Mouse (Mus musculus) olfactory bulb, adult 2 months (tissue): ENCODE results near the gene 1700025G04Rik. TPM values are rescaled to one million over a fixed set of nuclear protein-coding genes. Genes with fewer than 3 reads are reported as not detected.

Experiments
- H3K27ac ChIP-seq: fragments of 200-500 bp; 2 replicates; pipeline ENCODE4 v1.5.1; 2012; ENCODE audit warnings: low read depth, low read length; ENCODE audit not compliant: insufficient read depth
- H3K4me1 ChIP-seq: fragments of 200-500 bp; 2 replicates; pipeline ENCODE4 v1.6.1; 2012; ENCODE audit warnings: low read length; ENCODE audit not compliant: control insufficient read depth, insufficient read depth
- H3K4me3 ChIP-seq: fragments of 200-500 bp; 2 replicates; pipeline ENCODE4 v1.5.1; 2012; ENCODE audit warnings: mild to moderate bottlenecking, low read depth, low read length, moderate library complexity; ENCODE audit not compliant: insufficient read depth
- CTCF ChIP-seq: fragments of 200-500 bp; IDR thresholded peaks from 2 replicates; pipeline ENCODE4 v1.5.1; 2012; ENCODE audit warnings: low read depth, mild to moderate bottlenecking, low read length, moderate library complexity; ENCODE audit not compliant: insufficient read depth
- POLR2A ChIP-seq: fragments of 200-500 bp; IDR thresholded peaks from 2 replicates; pipeline ENCODE4 v1.6.1; 2012; ENCODE audit warnings: mild to moderate bottlenecking, low read depth, low read length, moderate library complexity; ENCODE audit not compliant: insufficient read depth
- WGBS: fragments of 180-500 bp; shearing (Covaris S2); methylation state at CpG from one replicate; pipeline ENCODE4 v1.1.7; 2018; 5-methylcytosine and 5-hydroxymethylcytosine counted together
- polyA plus RNA-seq: library from polyadenylated mRNA; stranded (reverse); fragments of >200 nt; gene quantifications from 2 replicates; pipeline ENCODE4 v1.2.4, GENCODE M21; 2012; ENCODE audit warnings: low replicate concordance; ENCODE audit not compliant: missing spikeins, insufficient read depth, insufficient read length

1700025G04Rik gene
- polyA plus RNA-seq, 1 experiment = not detected

GRCm38 (mm10) chr1:151886171-151886570 is 203.8 kb downstream of the 1700025G04Rik start:
- TF ChIP-seq POLR2A (no peak), CTCF (no peak)
- Histone ChIP-seq H3K4me3 (no peak overlapping the region), H3K4me1 (peaks cover 19% of the 10 kb centered on the region), H3K27ac (no peak overlapping the region)
- WGBS = 100% methylated on average over 2 of the region's 2 CpGs

GRCm38 (mm10) chr1:151881253-151881652 is 208.7 kb downstream of the 1700025G04Rik start:
- H3K27ac ChIP-seq = no peak overlapping the region
- TF ChIP-seq POLR2A = no peak
- TF ChIP-seq CTCF = no peak
- WGBS = 86% methylated on average over 1 of the region's 1 CpGs
- H3K4me1 ChIP-seq = 0 out of 2 replicates have a peak, but pooled peaks cover 3% of the 10 kb centered on the region
- no peak overlapping the region for H3K4me3 ChIP-seq

GRCm38 (mm10) chr1:151880731-151881130 is 209.2 kb downstream of the 1700025G04Rik start:
- 0 out of 2 replicates have a peak, but pooled peaks cover 3% of the 10 kb centered on the region for H3K4me1 ChIP-seq
- no peak overlapping the region for H3K4me3 ChIP-seq
- WGBS = 86% methylated on average over 5 of the region's 5 CpGs
- H3K27ac ChIP-seq = no peak overlapping the region
- TF ChIP-seq CTCF (no peak), POLR2A (no peak)

- Histone ChIP-seq H3K27ac (no peak overlapping the region), H3K4me3 (no peak overlapping the region), H3K4me1 (0 out of 2 replicates have a peak, but pooled peaks cover 3% of the 10 kb centered on the region)
- WGBS = 80% methylated on average over 13 of the region's 13 CpGs
- TF ChIP-seq POLR2A (no peak), CTCF (no peak)
These were observed 210.0 kb downstream of the 1700025G04Rik start for GRCm38 (mm10) chr1:151879966-151880365.

GRCm38 (mm10) chr1:151879308-151879850 is 210.5 kb downstream of the 1700025G04Rik start:
- WGBS = 92% methylated on average over 11 of the region's 11 CpGs
- Histone ChIP-seq H3K4me1 (0 out of 2 replicates have a peak, but pooled peaks cover 3% of the 10 kb centered on the region), H3K4me3 (no peak overlapping the region), H3K27ac (no peak overlapping the region)
- no peak for TF ChIP-seq CTCF
- no peak for TF ChIP-seq POLR2A

GRCm38 (mm10) chr1:151878411-151878810 is 211.5 kb downstream of the 1700025G04Rik start:
- no peak for TF ChIP-seq POLR2A
- TF ChIP-seq CTCF = no peak
- no peak overlapping the region for H3K27ac ChIP-seq

GRCm38 (mm10) chr1:151872971-151873370 is 217.0 kb downstream of the 1700025G04Rik start:
- no peak overlapping the region for H3K4me3 ChIP-seq
- no peak for TF ChIP-seq CTCF
- TF ChIP-seq POLR2A = no peak
- H3K4me1 ChIP-seq = no peaks in the 10 kb centered on the region
- 87% methylated on average over 5 of the region's 5 CpGs for WGBS
- no peak overlapping the region for H3K27ac ChIP-seq

More at GRCm38 (mm10) chr1:151878411-151878810, 211.5 kb downstream of the 1700025G04Rik start:
- Histone ChIP-seq H3K4me3 (no peak overlapping the region), H3K4me1 (0 out of 2 replicates have a peak, but pooled peaks cover 3% of the 10 kb centered on the region)
- WGBS = 24% methylated on average over 4 of the region's 4 CpGs

GRCm38 (mm10) chr1:151864326-151864725 is 225.6 kb downstream of the 1700025G04Rik start:
- Histone ChIP-seq H3K27ac (no peak overlapping the region), H3K4me1 (no peaks in the 10 kb centered on the region), H3K4me3 (no peak overlapping the region)
- TF ChIP-seq CTCF (no peak), POLR2A (no peak)
- WGBS = 95% methylated on average over 6 of the region's 6 CpGs

- Histone ChIP-seq H3K4me1 (no peaks in the 10 kb centered on the region), H3K4me3 (no peak overlapping the region), H3K27ac (no peak overlapping the region)
- 80% methylated on average over 12 of the region's 12 CpGs for WGBS
- TF ChIP-seq CTCF (no peak), POLR2A (no peak)
These were observed 226.2 kb downstream of the 1700025G04Rik start for GRCm38 (mm10) chr1:151863797-151864147.

GRCm38 (mm10) chr1:151863135-151863796 is 226.7 kb downstream of the 1700025G04Rik start:
- WGBS = 83% methylated on average over 17 of the region's 17 CpGs
- H3K4me1 ChIP-seq = no peaks in the 10 kb centered on the region
- no peak overlapping the region for H3K27ac ChIP-seq
- TF ChIP-seq POLR2A (no peak), CTCF (no peak)
- H3K4me3 ChIP-seq = no peak overlapping the region
